Mouse (Mus musculus) liver, embryonic 16.5 days (tissue): ENCODE measurements around the gene Evi5l. TPM values are rescaled to one million over a fixed set of nuclear protein-coding genes. Genes with fewer than 3 reads are reported as not detected.
A peak's percentile ranks its signal among the peaks of the same experiment; 100 is the strongest.

Experiments
- ATAC-seq: fragments of 200-750 bp; cut with Nextera tagmentation; 2 replicates; pipeline ENCODE4 v1.8.0; 2017; ENCODE audit warnings: low read depth, mild to moderate bottlenecking, moderate number of reproducible peaks, moderate library complexity
- H3K27ac ChIP-seq: fragments of 300-500 bp; sonication (generic); 2 replicates; pipeline ENCODE4 v1.5.1; 2014; ENCODE audit warnings: mild to moderate bottlenecking, low read length
- H3K27me3 ChIP-seq: fragments of 300-500 bp; sonication (generic); 2 replicates; pipeline ENCODE4 v1.6.1; 2014; ENCODE audit warnings: low read depth, low read length, mixed read lengths; ENCODE audit not compliant: control insufficient read depth, insufficient read depth
- H3K36me3 ChIP-seq: fragments of 300-500 bp; sonication (generic); 2 replicates; pipeline ENCODE4 v1.6.1; 2014; ENCODE audit warnings: mild to moderate bottlenecking; ENCODE audit not compliant: control insufficient read depth, insufficient read depth
- H3K4me1 ChIP-seq: fragments of 300-500 bp; sonication (generic); 2 replicates; pipeline ENCODE4 v1.6.1; 2014; ENCODE audit warnings: low read depth, low read length, mixed read lengths; ENCODE audit not compliant: control insufficient read depth
- H3K4me2 ChIP-seq: fragments of 300-500 bp; sonication (generic); 2 replicates; pipeline ENCODE4 v1.6.1; 2014; ENCODE audit warnings: low read depth, low read length, mixed read lengths
- H3K4me3 ChIP-seq: fragments of 300-500 bp; sonication (generic); 2 replicates; pipeline ENCODE4 v1.5.1; 2014; ENCODE audit warnings: low read depth, mild to moderate bottlenecking, low read length
- H3K9ac ChIP-seq: fragments of 300-500 bp; sonication (generic); 2 replicates; pipeline ENCODE4 v1.6.1; 2014; ENCODE audit warnings: low read depth, low read length
- H3K9me3 ChIP-seq: fragments of 300-500 bp; sonication (generic); replicated peaks from 2 replicates; pipeline ENCODE4 v1.6.1; 2016; ENCODE audit warnings: low read length; ENCODE audit not compliant: control insufficient read depth
- WGBS: fragments of 180-500 bp; shearing (Covaris S2); extraction: QIAGEN DNeasy Blood & Tissue Kit; methylation state at CpG from one replicate; pipeline ENCODE4 v1.1.7; 2014; ENCODE audit not compliant: insufficient replicate concordance; 5-methylcytosine and 5-hydroxymethylcytosine counted together
- polyA plus RNA-seq: library from polyadenylated mRNA; unstranded; fragments of >200 nt; fragmentation: Nextera tagmentation; extraction: Ambion mirVana; gene quantifications from 2 replicates; pipeline ENCODE4 v1.2.1, GENCODE M21; 2015

The Evi5l gene
- polyA plus RNA-seq, 1 experiment from 2014 or later, result 6.0 TPM

- WGBS, result 15% methylated on average over 10 of the region's 10 CpGs
- peak overlapping the region; percentile 93 for H3K4me2 ChIP-seq
- H3K9ac ChIP-seq, result peak overlapping the region; percentile 82
- H3K27ac ChIP-seq, result no peak overlapping the region
- no peaks in the 10 kb centered on the region for H3K9me3 ChIP-seq
- H3K27me3 ChIP-seq, result no peaks in the 10 kb centered on the region
- peak overlapping the region; percentile 79 for H3K4me3 ChIP-seq
- peaks cover 13% of the 10 kb centered on the region for H3K4me1 ChIP-seq
- no peak for ATAC-seq
- no peaks in the 10 kb centered on the region for H3K36me3 ChIP-seq
Measured at GRCm38 (mm10) chr8:4166881-4167525, 636 bp downstream of the Evi5l start.

DNA sequence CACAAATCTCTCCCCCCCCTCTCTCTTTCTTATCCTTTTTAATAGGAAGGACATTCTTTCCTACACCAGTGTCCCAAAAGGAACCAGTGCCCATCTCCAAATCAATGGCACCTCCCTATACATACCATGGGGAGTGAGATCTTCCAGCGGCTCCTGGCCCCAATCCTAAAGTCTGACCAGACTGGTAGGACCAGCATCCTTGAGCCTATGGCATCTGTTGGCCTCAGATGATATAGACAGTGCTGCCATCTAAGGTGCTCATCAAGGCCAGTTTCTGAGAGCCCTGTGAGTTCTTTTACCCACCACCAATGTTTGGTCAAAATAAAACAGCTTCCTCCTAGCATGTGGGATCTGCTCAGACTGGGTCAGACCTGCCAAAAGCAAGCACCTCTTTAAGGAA lies 1.6 kb downstream of the Evi5l start:
- Histone ChIP-seq H3K4me2 (no peak overlapping the region), H3K36me3 (no peaks in the 10 kb centered on the region), H3K4me3 (no peak overlapping the region), H3K27me3 (no peaks in the 10 kb centered on the region), H3K4me1 (peaks cover 13% of the 10 kb centered on the region), H3K27ac (no peak overlapping the region), H3K9ac (no peak overlapping the region), H3K9me3 (no peaks in the 10 kb centered on the region)
- WGBS, result 88% methylated on average over 1 of the region's 1 CpGs
- ATAC-seq, result no peak

DNA sequence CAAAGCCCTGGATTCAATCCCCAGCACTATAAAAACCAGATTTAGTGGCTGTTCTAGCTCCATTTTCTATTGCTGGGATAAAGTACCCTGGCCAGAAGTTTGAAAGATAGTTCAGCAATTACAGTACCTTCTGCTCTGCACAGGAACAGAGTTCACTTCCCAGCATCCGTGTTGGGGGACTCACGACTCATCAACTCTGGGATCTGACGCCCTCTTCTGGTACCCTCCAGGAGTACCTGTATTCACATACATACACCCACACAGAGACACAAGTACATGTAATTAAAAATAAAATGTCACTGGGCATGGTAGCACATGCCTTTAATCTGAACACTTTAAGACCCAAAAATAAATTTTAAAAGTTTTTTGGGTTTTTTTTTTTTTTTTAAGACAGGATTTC lies 6.1 kb downstream of the Evi5l start:
- H3K4me2 ChIP-seq, result no peak overlapping the region
- H3K27me3 ChIP-seq, result no peaks in the 10 kb centered on the region
- 0 out of 2 replicates have a peak, but pooled peaks cover 3% of the 10 kb centered on the region for H3K4me1 ChIP-seq
- no peaks in the 10 kb centered on the region for H3K36me3 ChIP-seq
- no peak overlapping the region for H3K4me3 ChIP-seq
- H3K9ac ChIP-seq, result no peak overlapping the region
- WGBS, result 51% methylated on average over 3 of the region's 3 CpGs
- ATAC-seq, result no peak
- no peak overlapping the region for H3K27ac ChIP-seq
- H3K9me3 ChIP-seq, result no peaks in the 10 kb centered on the region

DNA sequence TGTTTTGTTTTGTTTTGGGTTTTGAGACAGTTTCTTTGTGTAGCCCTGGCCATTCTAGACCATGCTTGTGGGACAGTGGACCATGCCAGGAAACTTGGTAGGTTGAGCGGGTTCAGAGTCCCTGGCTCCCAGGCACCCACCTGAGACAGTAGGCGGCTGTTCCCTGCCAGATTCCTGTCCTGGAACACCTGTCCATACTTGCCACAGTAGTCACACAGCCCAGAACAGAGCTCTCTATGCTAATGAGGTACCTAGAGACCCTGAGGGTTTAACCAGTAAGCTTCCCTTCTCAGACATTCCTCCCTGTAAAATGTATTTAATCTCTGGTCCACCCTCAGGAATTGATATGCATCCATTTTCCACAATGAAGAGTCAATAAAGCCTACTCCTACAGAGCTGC lies 7.7 kb downstream of the Evi5l start:
- 0 out of 2 replicates have a peak, but pooled peaks cover 3% of the 10 kb centered on the region for H3K4me1 ChIP-seq
- H3K27ac ChIP-seq, result no peak overlapping the region
- no peak overlapping the region for H3K9ac ChIP-seq
- no peaks in the 10 kb centered on the region for H3K36me3 ChIP-seq
- WGBS, result 67% methylated on average over 2 of the region's 2 CpGs
- H3K27me3 ChIP-seq, result no peaks in the 10 kb centered on the region
- no peak overlapping the region for H3K4me3 ChIP-seq
- H3K9me3 ChIP-seq, result no peaks in the 10 kb centered on the region
- H3K4me2 ChIP-seq, result no peak overlapping the region
- no peak for ATAC-seq

- Histone ChIP-seq H3K4me2 (no peak overlapping the region), H3K27me3 (no peaks in the 10 kb centered on the region), H3K4me1 (peaks cover 4% of the 10 kb centered on the region), H3K4me3 (no peak overlapping the region), H3K9ac (no peak overlapping the region), H3K27ac (no peak overlapping the region), H3K36me3 (no peaks in the 10 kb centered on the region), H3K9me3 (no peaks in the 10 kb centered on the region)
- 70% methylated on average over 8 of the region's 8 CpGs for WGBS
- ATAC-seq, result no peak
Measured at GRCm38 (mm10) chr8:4183409-4183808, 17.0 kb downstream of the Evi5l start.

GRCm38 (mm10) chr8:4186151-4186550 lies 19.8 kb downstream of the Evi5l start:
- Histone ChIP-seq H3K9ac (no peak overlapping the region), H3K36me3 (no peaks in the 10 kb centered on the region)

GRCm38 (mm10) chr8:4188605-4189004 lies 22.2 kb downstream of the Evi5l start:
- Histone ChIP-seq H3K4me2 (peak overlapping the region; percentile 51), H3K4me3 (no peak overlapping the region), H3K9ac (peak overlapping the region; percentile 53), H3K36me3 (no peaks in the 10 kb centered on the region), H3K4me1 (peaks cover 24% of the 10 kb centered on the region), H3K9me3 (no peaks in the 10 kb centered on the region), H3K27me3 (no peaks in the 10 kb centered on the region), H3K27ac (peak overlapping the region; percentile 62)
- peak; percentile 38 for ATAC-seq

More at GRCm38 (mm10) chr8:4186151-4186550, 19.8 kb downstream of the Evi5l start:
- ATAC-seq, result peak; percentile 59
- H3K4me3 ChIP-seq, result no peak overlapping the region
- 82% methylated on average over 2 of the region's 2 CpGs for WGBS
- H3K27me3 ChIP-seq, result no peaks in the 10 kb centered on the region
- H3K9me3 ChIP-seq, result no peaks in the 10 kb centered on the region
- H3K4me2 ChIP-seq, result no peak overlapping the region
- H3K4me1 ChIP-seq, result peaks cover 17% of the 10 kb centered on the region
- H3K27ac ChIP-seq, result peak overlapping the region; percentile 62

DNA sequence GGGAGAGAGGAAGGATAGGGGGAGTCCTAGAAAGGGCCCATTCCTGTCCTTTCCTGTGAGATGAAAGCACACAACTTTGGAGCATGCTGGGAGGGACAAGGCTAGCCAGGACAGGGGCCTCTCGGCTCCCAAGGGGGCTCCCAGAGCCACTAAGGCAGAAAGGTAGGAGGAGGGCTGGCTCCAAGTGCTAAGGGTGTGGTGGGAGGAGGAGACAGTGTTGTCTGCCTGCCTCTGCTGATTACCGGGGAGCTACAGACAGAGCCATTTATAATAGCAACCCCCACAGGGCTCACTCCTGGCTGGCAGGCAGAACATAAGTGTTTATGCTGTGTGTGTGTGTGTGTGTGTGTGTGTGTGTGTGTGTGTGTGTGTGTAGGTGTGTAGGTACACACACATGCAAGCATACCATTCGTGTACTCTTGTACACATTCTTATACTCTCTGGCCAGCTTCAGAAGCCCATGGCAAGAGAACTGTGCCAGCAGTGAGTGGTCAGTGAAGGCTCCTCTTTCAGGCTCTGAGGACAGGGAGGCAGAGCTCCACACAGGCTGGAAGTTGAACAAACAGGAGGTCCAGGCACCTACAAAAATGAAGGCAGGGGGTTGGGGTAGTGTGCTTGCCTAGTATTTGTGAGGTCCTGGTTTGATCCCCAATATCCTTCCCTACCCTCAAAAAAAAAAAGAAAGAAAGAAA lies 22.8 kb downstream of the Evi5l start:
- WGBS, result 19% methylated on average over 3 of the region's 3 CpGs
- Histone ChIP-seq H3K36me3 (no peaks in the 10 kb centered on the region), H3K9ac (peak overlapping the region; percentile 53), H3K4me3 (no peak overlapping the region), H3K27me3 (no peaks in the 10 kb centered on the region), H3K9me3 (no peaks in the 10 kb centered on the region), H3K4me2 (peak overlapping the region; percentile 51), H3K27ac (peak overlapping the region; percentile 62), H3K4me1 (peaks cover 25% of the 10 kb centered on the region)
- ATAC-seq, result peak; percentile 93

- no peaks in the 10 kb centered on the region for H3K36me3 ChIP-seq
- 74% methylated on average over 5 of the region's 5 CpGs for WGBS
- no peaks in the 10 kb centered on the region for H3K9me3 ChIP-seq
- no peak overlapping the region for H3K4me2 ChIP-seq
- peaks cover 25% of the 10 kb centered on the region for H3K4me1 ChIP-seq
- ATAC-seq, result no peak
- H3K27me3 ChIP-seq, result no peaks in the 10 kb centered on the region
- no peak overlapping the region for H3K4me3 ChIP-seq
- H3K9ac ChIP-seq, result no peak overlapping the region
- H3K27ac ChIP-seq, result no peak overlapping the region
Measured at GRCm38 (mm10) chr8:4192305-4192704, 25.9 kb downstream of the Evi5l start.
